Mouse (Mus musculus): Measurements from ENCODE around the gene 5730507C01Rik.

5730507C01Rik gene

GRCm38 (mm10) chr12:18514171-18514570, at the start of gene 5730507C01Rik:
Gene 5730507C01Rik (plus strand): TSS chr12:18514510.
- DNase-seq (ENCODE audit: low spot score in 2 of 2): peak; percentile 32 to 56

DNA sequence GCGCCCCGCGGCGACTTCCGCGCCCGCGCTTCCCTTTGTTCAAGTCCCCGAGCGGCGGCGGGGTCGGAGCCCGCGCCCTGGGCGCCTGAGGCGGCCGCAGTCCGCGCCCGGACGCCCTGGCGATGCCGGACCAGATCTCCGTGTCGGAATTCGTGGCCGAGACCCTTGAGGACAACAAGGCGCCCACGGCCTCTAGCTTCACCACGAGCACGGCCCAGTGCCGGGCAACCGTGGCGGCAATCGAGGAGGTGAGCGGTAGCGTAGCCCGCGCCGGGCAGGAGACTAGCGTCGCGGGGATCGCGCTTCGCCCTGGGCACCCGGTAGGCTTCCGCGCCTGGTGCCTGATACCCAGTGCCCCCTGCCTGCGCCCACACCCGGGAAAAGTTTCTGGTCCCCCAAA, 306 bp downstream of the 5730507C01Rik start:
- DNase-seq (ENCODE audit: low spot score in 2 of 2): peak in 1 of 2 experiments; percentile 15

DNA sequence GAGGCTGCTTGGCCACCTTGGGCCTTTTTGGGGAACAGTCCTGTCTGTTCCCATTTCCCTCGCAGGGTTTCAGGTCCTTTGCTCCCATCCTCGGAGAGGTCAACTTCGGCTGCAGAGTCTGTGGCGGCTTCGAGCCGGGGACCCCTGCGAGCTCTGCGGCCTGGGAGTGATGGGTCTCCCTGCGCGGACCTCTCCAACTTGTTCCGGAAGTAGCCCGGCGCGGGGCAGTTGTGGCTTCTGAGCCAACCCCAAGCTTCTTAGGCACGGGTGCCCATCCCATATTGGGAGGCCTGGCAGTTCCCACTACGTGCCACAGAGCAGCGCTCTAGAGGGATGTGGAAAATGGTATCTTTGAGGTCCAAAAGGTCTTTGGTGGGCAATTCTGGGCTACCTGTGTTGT, 767 bp downstream of the 5730507C01Rik start:
- DNase-seq (ENCODE audit: low spot score in 2 of 2): peak in 1 of 2 experiments; percentile 30
